Mouse (Mus musculus) thymus, adult 2 months (tissue): Measurements from ENCODE around the gene Lrrc23. TPM values are rescaled to one million over a fixed set of nuclear protein-coding genes. Genes with fewer than 3 reads are reported as not detected.

ENCODE experiments used
- DNase-seq: peaks from one replicate; pipeline ENCODE4 v3.0.0; 2021
- H3K27ac ChIP-seq: fragments of 200-500 bp; 2 replicates; pipeline ENCODE4 v1.5.1; 2012; ENCODE audit warnings: low read length, control low read depth; ENCODE audit not compliant: control insufficient read depth, insufficient read depth
- H3K27me3 ChIP-seq: fragments of 200-500 bp; 2 replicates; pipeline ENCODE4 v1.6.1; 2012; ENCODE audit warnings: mild to moderate bottlenecking, low read length, moderate library complexity, mixed read lengths; ENCODE audit not compliant: control insufficient read depth, insufficient read depth
- H3K36me3 ChIP-seq: fragments of 200-500 bp; 2 replicates; pipeline ENCODE4 v1.6.1; 2012; ENCODE audit warnings: mild to moderate bottlenecking, low read length, moderate library complexity; ENCODE audit not compliant: control insufficient read depth, insufficient read depth
- H3K4me1 ChIP-seq: fragments of 200-500 bp; replicated peaks from 2 replicates; pipeline ENCODE4 v1.6.1; 2012; ENCODE audit warnings: low read length; ENCODE audit not compliant: control insufficient read depth, insufficient read depth
- H3K4me3 ChIP-seq: fragments of 200-500 bp; 2 replicates; pipeline ENCODE4 v1.5.1; 2012; ENCODE audit warnings: mild to moderate bottlenecking, low read length, control low read depth, moderate library complexity; ENCODE audit not compliant: control insufficient read depth, insufficient read depth
- CTCF ChIP-seq: fragments of 200-500 bp; IDR thresholded peaks from 2 replicates; pipeline ENCODE4 v1.5.1; 2012; ENCODE audit warnings: mild to moderate bottlenecking, control low read depth, low read length, moderate library complexity, borderline replicate concordance; ENCODE audit not compliant: control insufficient read depth, poor library complexity, insufficient read depth; ENCODE audit errors: extremely low read depth
- POLR2A ChIP-seq: fragments of 200-500 bp; IDR thresholded peaks from 2 replicates; pipeline ENCODE4 v1.6.1; 2012; ENCODE audit warnings: mild to moderate bottlenecking, low read length, control low read depth, moderate library complexity; ENCODE audit not compliant: control insufficient read depth, poor library complexity, insufficient read depth; ENCODE audit errors: extremely low read depth
- WGBS: fragments of 180-500 bp; shearing (Covaris S2); methylation state at CpG from one replicate; pipeline ENCODE4 v1.1.7; 2018; 5-methylcytosine and 5-hydroxymethylcytosine counted together
- polyA plus RNA-seq: library from polyadenylated mRNA; depleted of rRNA; stranded (reverse); fragments of >200 nt; gene quantifications from 2 replicates; pipeline ENCODE4 v1.2.3, GENCODE M21; 2012

The Lrrc23 gene
- polyA plus RNA-seq, 1 experiment = 5.5 TPM

- no peak for TF ChIP-seq CTCF
- no peak for TF ChIP-seq POLR2A
- H3K36me3 ChIP-seq = peaks cover 36% of the 10 kb centered on the region
- no peak overlapping the region for H3K4me3 ChIP-seq
- H3K27ac ChIP-seq = no peak overlapping the region
- no peak for DNase-seq
- H3K27me3 ChIP-seq = no peaks in the 10 kb centered on the region
- 96% methylated on average over 11 of the region's 11 CpGs for WGBS
- H3K4me1 ChIP-seq = peaks cover 15% of the 10 kb centered on the region
Measured at GRCm38 (mm10) chr6:124817125-124817524, 37.6 kb upstream of the Lrrc23 start.

DNA sequence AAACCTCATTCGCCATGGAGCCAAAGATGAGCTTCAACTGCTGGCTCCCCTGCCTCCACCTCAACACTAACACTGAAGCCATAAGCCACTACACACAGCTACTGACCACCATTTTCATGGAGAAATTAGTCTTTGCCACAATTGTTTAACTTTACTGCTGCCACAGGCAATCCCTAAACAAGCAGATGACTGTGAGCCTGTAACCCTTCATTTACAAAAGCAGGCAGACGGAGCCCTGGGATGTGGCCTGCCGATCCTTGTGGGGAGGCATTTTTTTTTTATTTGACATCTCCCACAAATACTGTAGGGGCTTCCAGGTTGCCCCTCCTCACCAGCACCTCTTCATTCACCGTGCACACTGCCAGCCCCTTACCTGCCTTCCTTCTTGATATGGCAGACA is 37.1 kb upstream of the Lrrc23 start:
- no peak for DNase-seq
- Histone ChIP-seq H3K4me1 (peaks cover 15% of the 10 kb centered on the region), H3K36me3 (peaks cover 31% of the 10 kb centered on the region), H3K27ac (no peak overlapping the region), H3K4me3 (no peak overlapping the region), H3K27me3 (no peaks in the 10 kb centered on the region)
- WGBS = 95% methylated on average over 4 of the region's 4 CpGs
- no peak for TF ChIP-seq CTCF

DNA sequence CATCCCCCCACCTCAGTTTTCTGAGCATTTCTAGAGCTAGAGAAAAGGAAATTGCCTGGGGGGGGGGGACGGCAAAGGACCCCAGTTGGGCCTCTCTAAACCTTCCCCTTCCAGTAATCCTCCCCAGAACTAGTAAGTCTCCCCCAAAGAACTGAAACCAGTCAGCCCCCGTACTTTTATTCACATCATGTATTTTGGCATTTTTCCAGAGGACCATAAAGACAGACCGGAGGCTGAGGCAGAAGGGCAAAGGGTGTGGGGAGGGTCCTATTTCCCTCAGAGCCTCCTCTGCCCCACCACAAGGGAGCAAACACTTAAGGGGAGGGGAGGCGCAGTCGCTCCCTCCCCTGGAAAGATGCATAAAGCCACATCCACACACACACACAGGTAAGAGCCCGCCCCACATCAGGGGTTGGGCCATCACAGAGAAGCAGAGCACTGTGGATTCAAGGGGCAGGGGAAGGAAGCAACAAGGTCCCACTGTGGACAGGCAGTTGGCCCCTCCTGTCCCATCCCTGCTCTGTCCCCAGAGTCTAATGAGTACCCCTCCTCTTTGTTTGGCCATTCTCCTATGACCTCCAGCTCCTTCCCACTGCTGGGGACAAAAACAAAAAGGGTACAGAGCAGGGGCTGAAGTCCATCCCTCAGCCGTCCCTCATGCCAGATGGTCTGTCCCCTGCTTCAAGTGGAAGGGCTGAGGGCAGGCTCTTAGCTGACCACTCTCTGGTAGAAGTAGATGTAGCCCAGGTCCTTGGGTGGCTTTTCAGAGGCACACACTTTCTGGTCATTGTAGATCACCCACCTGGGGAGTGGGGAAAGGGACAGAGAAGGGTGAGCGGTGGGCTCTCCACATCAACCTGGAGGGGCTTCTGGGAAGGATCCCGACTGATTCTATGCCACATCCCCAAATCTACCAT is 35.6 kb upstream of the Lrrc23 start:
- TF ChIP-seq CTCF (no peak), POLR2A (no peak)
- H3K27ac ChIP-seq = no peak overlapping the region
- peaks cover 19% of the 10 kb centered on the region for H3K36me3 ChIP-seq
- no peak for DNase-seq
- no peaks in the 10 kb centered on the region for H3K27me3 ChIP-seq
- no peak overlapping the region for H3K4me3 ChIP-seq
- peaks cover 15% of the 10 kb centered on the region for H3K4me1 ChIP-seq
- 93% methylated on average over 9 of the region's 9 CpGs for WGBS

DNA sequence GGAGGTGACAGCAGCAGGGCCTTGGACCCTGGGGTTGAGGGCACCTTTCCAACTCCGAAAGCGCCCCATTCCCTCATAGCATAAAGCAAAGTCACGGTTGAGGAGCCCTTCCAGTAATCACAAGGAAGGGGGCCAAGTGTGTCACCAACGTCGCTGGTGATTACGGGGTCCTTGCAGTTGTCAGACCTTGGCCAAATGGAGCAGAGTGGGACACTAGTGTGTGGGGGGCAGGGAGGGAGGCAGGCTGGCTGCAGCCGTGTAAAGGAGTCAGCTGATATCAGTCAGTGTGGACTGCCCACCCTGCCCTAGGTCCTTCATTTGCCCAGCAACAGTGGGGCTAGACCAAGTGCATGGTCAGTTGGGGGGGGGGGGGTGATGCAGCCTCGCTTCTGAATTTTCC is 34.9 kb upstream of the Lrrc23 start:
- no peak for TF ChIP-seq POLR2A
- no peak for TF ChIP-seq CTCF
- no peaks in the 10 kb centered on the region for H3K27me3 ChIP-seq
- no peak for DNase-seq
- no peak overlapping the region for H3K27ac ChIP-seq
- 73% methylated on average over 8 of the region's 8 CpGs for WGBS
- peaks cover 12% of the 10 kb centered on the region; the same call in 1 of the 2 replicates for H3K36me3 ChIP-seq
- H3K4me1 ChIP-seq = peaks cover 20% of the 10 kb centered on the region
- H3K4me3 ChIP-seq = peak overlapping the region; percentile 60; the same call in 1 of the 2 replicates

GRCm38 (mm10) chr6:124813933-124814332 is 34.4 kb upstream of the Lrrc23 start, which contains the start of gene Tpi1:
Gene Tpi1, minus strand, starts transcription at chr6:124814296.
- H3K36me3 ChIP-seq = peaks cover 9% of the 10 kb centered on the region; the same call in 1 of the 2 replicates
- peak within 1 kb of the TSS; percentile 60 for H3K4me3 ChIP-seq
- peaks cover 24% of the 10 kb centered on the region for H3K4me1 ChIP-seq
- TF ChIP-seq CTCF = no peak
- 0 out of 2 replicates have a peak, but pooled peaks have one; percentile 26 for TF ChIP-seq POLR2A
- WGBS = under 1% methylated on average over 22 of the region's 22 CpGs
- H3K27ac ChIP-seq = no peak within 1 kb of the TSS
- H3K27me3 ChIP-seq = no peaks in the 10 kb centered on the region
- peak; percentile 80 for DNase-seq

GRCm38 (mm10) chr6:124813496-124813895 is 34.0 kb upstream of the Lrrc23 start:
- TF ChIP-seq CTCF (no peak), POLR2A (no peak)
- Histone ChIP-seq H3K27ac (no peak overlapping the region), H3K27me3 (no peaks in the 10 kb centered on the region), H3K4me3 (peak overlapping the region; percentile 60), H3K36me3 (peaks cover 9% of the 10 kb centered on the region; the same call in 1 of the 2 replicates), H3K4me1 (peaks cover 29% of the 10 kb centered on the region)
- WGBS = under 1% methylated on average over 18 of the region's 18 CpGs
- peak; percentile 65 for DNase-seq

DNA sequence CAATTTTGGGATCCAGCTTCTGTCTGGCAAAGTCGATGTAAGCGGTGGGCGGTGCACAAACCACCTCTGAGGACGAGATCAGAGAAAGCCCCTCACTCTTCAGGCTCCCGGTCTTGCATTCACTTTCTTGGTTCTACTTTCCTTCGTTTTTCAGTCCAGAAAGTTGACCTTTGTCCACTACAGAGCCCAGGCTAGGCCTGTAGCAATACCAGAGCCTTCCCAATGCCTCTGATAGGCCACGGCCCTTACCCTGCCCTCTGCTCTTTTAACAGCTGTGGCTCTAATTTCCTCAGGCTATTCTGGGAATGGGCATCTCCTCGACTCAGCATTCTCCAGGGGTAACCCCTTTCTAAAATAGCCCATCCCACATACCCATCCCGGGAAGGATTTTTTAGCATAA is 33.3 kb upstream of the Lrrc23 start:
- no peak for DNase-seq
- peaks cover 29% of the 10 kb centered on the region for H3K4me1 ChIP-seq
- WGBS = 51% methylated on average over 9 of the region's 9 CpGs
- H3K36me3 ChIP-seq = peaks cover 7% of the 10 kb centered on the region; the same call in 1 of the 2 replicates
- H3K27me3 ChIP-seq = no peaks in the 10 kb centered on the region
- H3K4me3 ChIP-seq = peak overlapping the region; percentile 60
- TF ChIP-seq POLR2A (no peak), CTCF (no peak)
- H3K27ac ChIP-seq = no peak overlapping the region
